Mouse (Mus musculus) C2C12 (cell line): ENCODE results near the gene Fads6.

ENCODE experiments used
- CEBPB ChIP-seq: IDR thresholded peaks from one replicate; pipeline ENCODE4 v1.6.1; 2011; ENCODE audit warnings: low read depth, mild to moderate bottlenecking, control low read depth, moderate library complexity
- CTCF ChIP-seq: IDR thresholded peaks from one replicate; pipeline ENCODE4 v1.5.1; 2011; ENCODE audit not compliant: control insufficient read depth, insufficient read depth, insufficient read length
- FOSL1 ChIP-seq: IDR thresholded peaks from one replicate; pipeline ENCODE4 v1.8.0; 2011; ENCODE audit warnings: mild to moderate bottlenecking, low read length; ENCODE audit not compliant: poor library complexity, insufficient read depth, severe bottlenecking
- MAX ChIP-seq: IDR thresholded peaks from one replicate; pipeline ENCODE4 v1.6.1; 2011; ENCODE audit warnings: mild to moderate bottlenecking, control low read depth
- MYOD1 ChIP-seq: IDR thresholded peaks from one replicate; pipeline ENCODE4 v1.6.1; 2011; ENCODE audit warnings: low read depth; ENCODE audit not compliant: control insufficient read depth, insufficient read length
- USF1 ChIP-seq: IDR thresholded peaks from one replicate; pipeline ENCODE4 v1.6.1; 2011; ENCODE audit warnings: low read depth, mild to moderate bottlenecking, control low read depth, moderate library complexity

DNA sequence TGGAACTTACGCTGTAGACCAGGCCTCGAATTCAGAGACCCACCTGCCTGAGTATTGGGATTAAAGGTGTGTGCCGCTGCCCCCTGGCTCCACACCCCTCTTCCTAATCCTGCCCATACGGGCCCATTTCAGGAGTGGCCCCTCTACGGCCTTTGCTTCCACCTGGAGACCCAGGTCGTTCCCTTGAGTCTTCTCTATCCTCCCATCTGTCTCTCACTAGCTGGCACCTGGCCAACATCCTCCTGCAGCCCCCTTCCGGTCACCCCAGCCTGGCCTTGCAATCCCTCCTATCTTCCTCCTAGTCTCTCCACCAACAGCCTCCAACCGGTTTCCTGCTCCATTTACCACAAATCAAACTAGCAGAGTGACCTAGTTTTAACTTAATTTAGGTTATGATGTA, 7.6 kb downstream of the Fads6 start:
- TF ChIP-seq MAX (no peak), FOSL1 (no peak), CTCF (no peak), CEBPB (no peak), USF1 (no peak), MYOD1 (no peak)
